Mouse (Mus musculus): ENCODE measurements at regions not wholly inside any gene's neighbourhood (a gene's known extent, or its start where the extent isn't known, plus 50 kb on each side); places are given as distances from the start of the nearest gene placed in this dataset.

- TF ChIP-seq POLR2A (IDR thresholded peaks at IDR 0.05; ENCODE audit: low read depth, low read length) = no peak
- TF ChIP-seq CTCF (IDR thresholded peaks at IDR 0.05; ENCODE audit: extremely low read depth, insufficient read depth, insufficient read length, insufficient replicate concordance) = no peak
Measured at GRCm38 (mm10) chr1:183595306-183595705, 177.3 kb downstream of the Hhipl2 start.
